8 mouse cellular contexts compared by ENCODE assay signal in the genomic region with DNA sequence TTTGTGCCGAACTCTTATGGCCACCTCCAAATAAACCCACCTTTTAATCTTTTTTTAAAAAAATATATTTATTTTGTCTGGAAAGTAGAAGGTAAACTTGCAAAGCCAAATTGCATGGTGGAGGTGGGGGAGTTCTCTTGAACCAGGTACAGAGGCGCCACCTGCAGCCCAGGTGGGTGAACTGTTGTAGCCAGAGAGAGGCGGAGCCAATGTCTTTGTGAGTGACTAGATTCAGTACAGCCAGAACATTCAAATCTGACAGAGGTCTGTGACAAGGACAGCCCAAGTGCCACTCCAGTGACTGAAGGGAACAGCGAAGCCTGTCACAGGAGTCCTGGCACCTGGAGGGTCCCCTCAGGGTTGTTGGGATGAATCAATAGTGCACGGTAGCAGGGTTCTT.
DNase-seq lines count a peak whose midpoint lies in the region; ATAC-seq lines count a peak whose summit lies in the region.

No protein-coding gene starts in this region.

- no peak for ATAC-seq in monocyte, adult 5-6 weeks (replicated peaks; ENCODE audit: insufficient number of reproducible peaks, low FRiP score, low TSS enrichment, poor library complexity, severe bottlenecking)

- DNase-seq in adrenal gland, adult 2 months, result peak; percentile 44
- DNase-seq in adrenal gland, adult 8-10 months, result no peak
- DNase-seq in right cerebral cortex, adult 2 months (ENCODE audit: low spot score in 2 of 2), result peak; percentile 14 to 19
- no peak for DNase-seq in right cerebral cortex, postnatal 10 days (ENCODE audit: low spot score in 2 of 2)
- DNase-seq in embryo, embryonic 11 days, result peak; percentile 25
- DNase-seq in kidney, postnatal 14 days, result peak; percentile 80
- DNase-seq in retina, embryonic 14.5 days (ENCODE audit: low spot score), result peak; percentile 28

Comparison
In these comparisons a context has a peak if more than half of its experiments do, and no peak if none do; other contexts are left out.
1. DNase-seq: peak in adrenal gland, adult 2 months (single experiment), right cerebral cortex, adult 2 months (2 of 2), embryo, embryonic 11 days (single experiment), kidney, postnatal 14 days (single experiment) and retina, embryonic 14.5 days (single experiment); none in adrenal gland, adult 8-10 months (single experiment) and right cerebral cortex, postnatal 10 days (0 of 2).